Mouse (Mus musculus): ENCODE measurements around the gene Fignl2.

The Fignl2 gene

GRCm38 (mm10) chr15:101066920-101067696 lies 11.3 kb downstream of the Fignl2 start:
- DNase-seq, result no peak

DNA sequence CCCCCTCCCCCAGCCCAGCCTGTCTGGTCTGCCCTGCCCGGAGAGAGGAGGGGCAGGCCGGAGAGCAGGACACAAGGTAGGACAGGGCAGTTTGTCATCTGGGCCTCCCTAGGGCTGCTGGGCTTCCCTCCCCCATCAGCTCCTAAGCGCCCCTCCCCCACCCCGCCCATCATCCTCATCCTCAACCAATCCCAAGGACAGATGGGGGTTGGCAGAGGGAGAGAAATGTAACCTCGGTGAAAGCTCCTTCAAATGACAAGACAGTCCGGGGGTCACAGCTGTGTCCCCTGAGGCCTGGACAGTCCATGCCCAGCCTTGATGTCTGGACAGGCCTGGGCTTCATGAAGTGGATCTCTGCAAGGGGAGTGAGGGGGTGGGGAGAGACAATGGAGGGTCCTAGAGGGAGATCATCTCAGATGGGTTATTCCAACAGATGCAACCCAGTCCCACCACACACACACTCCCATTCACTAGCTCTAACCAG lies 12.0 kb downstream of the Fignl2 start:
- no peak for DNase-seq

- peak in 1 of 2 experiments; percentile 57 for DNase-seq
These were observed 13.3 kb downstream of the Fignl2 start for GRCm38 (mm10) chr15:101065069-101065468.

- DNase-seq, result no peak
These were observed 18.0 kb downstream of the Fignl2 start for GRCm38 (mm10) chr15:101060280-101060852.

DNA sequence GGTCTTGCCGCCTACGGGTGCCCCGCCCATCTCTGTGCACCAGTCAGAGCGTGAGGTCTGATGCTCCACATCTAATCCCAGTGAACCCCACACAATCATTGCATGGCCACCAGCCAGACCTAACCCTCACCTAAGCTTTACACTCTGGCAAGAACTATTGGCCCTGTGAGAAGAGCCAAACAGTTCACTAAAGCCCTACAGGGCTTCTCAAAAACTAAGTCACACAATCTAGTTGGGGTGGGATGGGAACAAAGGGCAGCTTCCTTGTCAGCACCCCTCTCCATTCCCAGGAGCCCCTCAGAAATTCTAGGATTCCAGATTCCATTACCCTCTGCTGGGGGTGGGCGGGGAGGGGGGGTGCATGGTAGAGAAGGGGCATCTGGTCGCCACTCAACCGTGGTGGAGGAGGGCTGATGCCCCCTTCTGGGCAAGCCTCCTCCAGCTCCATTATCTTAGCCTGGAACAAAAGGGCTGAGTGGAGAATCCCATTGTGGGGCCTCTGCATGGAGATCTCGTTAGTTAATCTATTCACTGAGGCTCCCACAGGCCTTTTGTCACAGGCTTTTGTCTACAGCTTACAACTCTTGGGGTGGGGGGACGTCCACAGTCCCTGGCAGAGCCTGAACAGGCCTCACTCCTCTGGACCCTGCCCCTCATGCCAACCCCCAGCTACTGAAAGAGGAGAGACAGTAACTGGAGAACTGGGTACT lies 18.6 kb downstream of the Fignl2 start:
- DNase-seq, result no peak

DNA sequence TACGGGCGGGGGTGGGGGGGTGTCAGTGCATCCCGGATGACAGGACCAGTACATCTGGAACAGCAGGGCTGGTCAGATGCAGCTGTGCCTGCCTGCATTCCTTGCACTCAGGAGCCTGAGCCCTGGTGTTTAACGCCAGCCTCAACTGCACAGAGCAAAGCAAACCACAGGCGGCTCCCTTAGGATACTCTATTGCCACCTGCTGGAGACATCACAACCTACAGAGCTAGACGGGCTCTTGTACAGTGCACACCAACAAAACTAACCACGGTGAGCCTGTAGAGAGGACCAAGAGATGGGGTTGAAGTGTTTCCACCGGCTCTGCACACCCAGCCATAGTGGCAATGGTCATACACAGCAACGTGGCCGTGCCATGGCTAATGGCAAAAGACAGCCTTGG lies 22.1 kb downstream of the Fignl2 start:
- peak in 1 of 2 experiments; percentile 59 for DNase-seq

GRCm38 (mm10) chr15:101054541-101054940 lies 23.8 kb downstream of the Fignl2 start:
- DNase-seq, result no peak

DNA sequence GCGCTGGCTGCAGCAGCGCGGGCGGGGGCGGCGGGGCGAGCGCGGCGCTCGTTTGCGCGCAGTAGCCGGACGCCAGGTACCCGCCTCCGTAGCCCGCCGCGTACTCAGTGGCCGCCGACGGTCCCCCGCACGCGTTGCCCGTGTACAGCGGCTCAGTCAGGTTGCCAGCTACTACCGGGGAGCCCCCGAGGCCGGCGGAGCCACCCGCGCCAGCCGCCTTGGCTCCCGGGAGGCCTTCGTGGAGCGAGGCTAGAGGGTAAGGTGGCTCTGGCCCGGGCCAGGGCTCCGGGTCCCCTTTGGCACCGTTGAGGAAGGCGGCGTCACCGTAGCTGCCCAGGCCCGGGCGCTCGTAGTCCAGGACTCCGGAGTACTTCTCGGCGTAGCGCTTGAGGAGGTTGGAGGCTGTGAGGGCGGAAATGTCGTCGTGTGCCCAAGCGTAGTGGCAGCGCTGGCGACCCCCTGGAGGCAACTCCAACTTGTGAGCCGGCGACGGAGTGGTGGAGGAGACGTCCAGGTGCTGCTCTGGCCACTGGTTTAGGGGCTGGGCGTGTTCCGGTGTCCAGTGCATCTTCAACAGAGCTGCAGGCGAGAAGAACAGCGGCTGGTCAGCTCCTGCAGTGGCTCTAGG lies 24.4 kb downstream of the Fignl2 start:
- no peak for DNase-seq

GRCm38 (mm10) chr15:101052560-101053501 lies 25.5 kb downstream of the Fignl2 start:
- DNase-seq, result no peak

DNA sequence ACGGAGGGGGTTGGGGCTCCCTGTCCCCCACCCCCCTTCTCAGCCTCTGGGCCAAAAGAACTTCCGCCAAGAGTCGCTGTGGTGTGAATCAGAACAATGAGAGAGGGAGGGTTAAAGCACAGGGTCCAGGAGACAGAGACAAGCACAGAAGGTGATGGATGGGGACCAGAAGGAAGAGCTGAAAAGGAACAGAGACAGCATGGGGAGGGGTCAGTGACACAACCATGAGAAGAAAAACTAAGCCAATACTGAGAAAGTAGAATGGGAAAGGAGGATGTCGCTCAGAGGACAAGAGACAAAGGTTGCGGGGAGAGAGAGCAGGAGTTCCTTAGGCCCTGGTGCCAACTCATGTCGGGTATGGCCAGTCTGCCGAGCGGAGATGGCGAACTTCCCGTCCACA lies 26.5 kb downstream of the Fignl2 start:
- DNase-seq, result no peak

- no peak for DNase-seq
These were observed 29.9 kb downstream of the Fignl2 start for GRCm38 (mm10) chr15:101048338-101048896.

GRCm38 (mm10) chr15:101047194-101047555 lies 31.2 kb downstream of the Fignl2 start, which contains the start of gene Gm47841:
TSS of gene Gm47841 (minus strand) at chr15:101047397.
- no peak for DNase-seq

GRCm38 (mm10) chr15:101046527-101047193 lies 31.7 kb downstream of the Fignl2 start:
- peak; percentile 47 to 55 for DNase-seq

DNA sequence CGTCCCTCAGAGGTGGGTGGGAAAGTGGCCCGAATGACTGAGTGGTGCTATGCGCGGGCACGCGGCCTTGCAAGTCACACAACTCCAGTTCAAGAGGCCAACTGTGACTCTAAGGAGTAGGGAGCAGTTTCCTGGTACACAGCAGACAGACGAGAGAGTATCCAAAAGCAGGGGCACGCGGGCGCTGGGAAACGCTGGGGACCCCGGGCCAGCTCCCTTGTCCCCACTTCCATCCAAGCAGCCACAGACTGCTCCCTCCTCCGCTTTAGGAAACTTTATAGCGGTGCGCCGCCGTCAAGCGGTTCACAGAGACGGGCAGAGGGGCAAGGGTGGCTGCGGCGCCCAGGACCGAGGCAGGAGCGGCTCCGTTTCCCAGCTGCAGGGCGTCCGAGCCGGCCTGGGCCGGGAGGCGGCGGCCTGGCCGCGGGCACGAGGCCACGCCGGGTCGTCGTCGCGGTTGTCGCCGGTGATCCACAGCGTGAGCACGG lies 32.3 kb downstream of the Fignl2 start:
- DNase-seq, result no peak

GRCm38 (mm10) chr15:101044531-101044930 lies 33.8 kb downstream of the Fignl2 start:
- DNase-seq, result no peak

GRCm38 (mm10) chr15:101042613-101043012 lies 35.8 kb downstream of the Fignl2 start:
- DNase-seq, result peak; percentile 76 to 83

DNA sequence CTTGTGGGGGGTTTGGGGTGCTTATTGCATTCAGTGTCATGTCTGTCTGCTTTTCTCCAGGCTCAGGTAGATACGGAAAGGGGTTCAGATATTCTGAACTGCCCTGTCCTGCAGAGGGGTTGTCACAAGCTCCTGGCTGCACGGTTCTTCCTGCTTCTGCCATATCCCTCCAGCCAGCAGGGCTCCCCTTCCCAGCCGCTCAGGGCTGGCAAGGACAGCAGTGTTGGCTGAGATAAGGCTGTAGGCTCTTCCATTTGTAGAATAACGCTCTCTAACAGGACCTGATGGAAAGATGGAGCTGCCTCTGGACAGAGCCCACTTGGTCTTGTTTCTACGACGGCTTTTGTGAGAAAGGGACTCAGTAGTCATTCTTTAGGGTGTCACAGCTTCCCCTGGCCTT lies 36.4 kb downstream of the Fignl2 start:
- peak; percentile 54 to 61 for DNase-seq

GRCm38 (mm10) chr15:101039651-101040050 lies 38.7 kb downstream of the Fignl2 start:
- no peak for DNase-seq

DNA sequence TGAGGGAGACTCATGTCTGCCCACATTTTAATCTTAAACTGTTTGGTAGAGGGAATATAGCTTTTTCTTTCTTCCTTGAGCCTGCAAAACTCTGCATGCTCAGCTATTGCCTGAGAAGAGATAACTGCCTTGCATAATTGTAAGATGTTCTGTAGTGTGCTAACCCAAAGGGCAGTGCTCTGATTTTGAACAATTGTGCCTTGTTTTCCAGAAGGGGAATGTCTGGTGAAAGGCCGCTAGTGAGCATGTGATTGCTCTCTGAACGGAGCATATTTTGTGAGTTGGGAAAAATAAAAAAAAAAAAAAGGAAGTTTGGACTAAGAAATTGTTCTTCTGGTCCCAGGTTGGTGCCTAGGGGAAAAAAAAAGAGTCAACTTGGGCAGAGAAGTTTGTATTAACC lies 49.4 kb downstream of the Fignl2 start:
- no peak for DNase-seq

DNA sequence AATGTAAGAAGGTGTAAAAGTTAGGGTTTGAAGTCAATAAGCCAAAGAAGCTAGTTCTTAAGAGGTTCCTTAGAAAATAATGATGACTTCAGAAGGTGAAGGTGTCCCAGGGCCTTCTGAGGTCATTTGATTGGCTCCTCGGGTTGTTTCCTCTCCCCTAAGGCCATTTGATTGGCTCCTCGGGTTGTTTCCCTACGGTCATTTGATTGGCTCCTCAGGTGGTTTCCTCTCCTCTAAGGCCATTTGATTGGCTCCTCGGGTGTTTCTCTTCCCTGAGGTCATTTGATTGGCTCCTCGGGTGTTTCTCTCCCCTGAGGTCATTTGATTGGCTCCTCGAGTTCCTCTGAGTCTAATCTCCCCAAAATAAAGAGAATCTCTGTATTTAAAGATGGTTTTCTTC lies 67.0 kb downstream of the Fignl2 start:
- DNase-seq, result no peak

All from cerebellum, postnatal 25 days (tissue).